Mouse (Mus musculus) B cell, adult 2 months (primary cell): ENCODE measurements around the gene Tas2r143.
A peak's percentile ranks its signal among the peaks of the same experiment; 100 is the strongest.

ENCODE experiments used
- DNase-seq, 2 experiments: peaks; one replicate each; pipeline ENCODE4 v3.0.0; 2022

The Tas2r143 gene

GRCm38 (mm10) chr6:42399938-42400337 is at the start of gene Tas2r143:
Tas2r143 (plus strand) TSS chr6:42400238.
- DNase-seq = no peak

- no peak for DNase-seq
Observed at GRCm38 (mm10) chr6:42350968-42351775, 48.9 kb upstream of the Tas2r143 start.

- peak in 1 of 2 experiments; percentile 30 for DNase-seq
Observed at GRCm38 (mm10) chr6:42351776-42352485, 48.1 kb upstream of the Tas2r143 start.

GRCm38 (mm10) chr6:42352486-42352846 is 47.6 kb upstream of the Tas2r143 start:
- no peak for DNase-seq

GRCm38 (mm10) chr6:42353180-42353579 is 46.9 kb upstream of the Tas2r143 start:
- DNase-seq = peak; percentile 37 to 47

- DNase-seq = no peak
Observed at GRCm38 (mm10) chr6:42354076-42355019, 45.7 kb upstream of the Tas2r143 start.

- no peak for DNase-seq
Observed at GRCm38 (mm10) chr6:42355366-42355765, 44.7 kb upstream of the Tas2r143 start.

GRCm38 (mm10) chr6:42355794-42356600 is 44.0 kb upstream of the Tas2r143 start:
- no peak for DNase-seq

GRCm38 (mm10) chr6:42356913-42357312 is 43.1 kb upstream of the Tas2r143 start:
- no peak for DNase-seq

GRCm38 (mm10) chr6:42357901-42358300 is 42.1 kb upstream of the Tas2r143 start:
- no peak for DNase-seq

- DNase-seq = no peak
Observed at GRCm38 (mm10) chr6:42358901-42359300, 41.1 kb upstream of the Tas2r143 start.

- no peak for DNase-seq
Observed at GRCm38 (mm10) chr6:42359364-42360147, 40.5 kb upstream of the Tas2r143 start.

GRCm38 (mm10) chr6:42360231-42360840 is 39.7 kb upstream of the Tas2r143 start:
- no peak for DNase-seq

GRCm38 (mm10) chr6:42361041-42361895 is 38.8 kb upstream of the Tas2r143 start:
- DNase-seq = no peak

- no peak for DNase-seq
Observed at GRCm38 (mm10) chr6:42362074-42362473, 38.0 kb upstream of the Tas2r143 start.

- no peak for DNase-seq
Observed at GRCm38 (mm10) chr6:42362497-42362896, 37.5 kb upstream of the Tas2r143 start.

GRCm38 (mm10) chr6:42362974-42363373 is 37.1 kb upstream of the Tas2r143 start:
- no peak for DNase-seq

GRCm38 (mm10) chr6:42364066-42364465 is 36.0 kb upstream of the Tas2r143 start:
- no peak for DNase-seq

GRCm38 (mm10) chr6:42364607-42365006 is 35.4 kb upstream of the Tas2r143 start:
- DNase-seq = no peak

GRCm38 (mm10) chr6:42365215-42365614 is 34.8 kb upstream of the Tas2r143 start:
- no peak for DNase-seq
